Mouse (Mus musculus) erythroid progenitor cell, adult 5-6 weeks (primary cell): ENCODE data around the gene Lmbrd2. TPM values are rescaled to one million over a fixed set of nuclear protein-coding genes. Genes with fewer than 3 reads are reported as not detected.

Experiments
- total RNA-seq, 2 experiments: library from RNA; stranded (forward) in 1 of 2; stranded (reverse) in 1 of 2; fragments of 150-400 nt in 1 of 2; fragments of 186-747, 209-891 nt in 1 of 2; gene quantifications; 2 replicates each; pipeline versions ENCODE4 v1.2.3 to v1.2.4; 2015 to 2017; ENCODE audit warnings: low replicate concordance in 2 of 2

Lmbrd2 gene
- total RNA-seq, 2 experiments from 2014 or later: 6.2 to 20.1 TPM

Other genes with a start within 250 kb of the Lmbrd2 start
- not detected in 2 replicates for gene Ranbp3l, start 172.6 kb upstream of the Lmbrd2 start, total RNA-seq (2015; ENCODE audit: low replicate concordance)
- 12.9 TPM in 1 of 2 replicates, not detected in the other for gene Ranbp3l, start 172.6 kb upstream of the Lmbrd2 start, total RNA-seq (2017; ENCODE audit: low replicate concordance)
- 114 and 185 TPM in 2 replicates for gene Nadk2, start 69.3 kb upstream of the Lmbrd2 start, total RNA-seq (2015; ENCODE audit: low replicate concordance)
- 114 and 217 TPM in 2 replicates for gene Nadk2, start 69.3 kb upstream of the Lmbrd2 start, total RNA-seq (2017; ENCODE audit: low replicate concordance)
- 35.3 and 40.7 TPM in 2 replicates for gene Skp2, start 14.9 kb downstream of the Lmbrd2 start, total RNA-seq (2015; ENCODE audit: low replicate concordance)
- gene Skp2, start 14.9 kb downstream of the Lmbrd2 start, total RNA-seq (2017; ENCODE audit: low replicate concordance): 23.9 and 32.2 TPM in 2 replicates
- gene Ugt3a1, start 136.3 kb downstream of the Lmbrd2 start, total RNA-seq (2015; ENCODE audit: low replicate concordance): not detected in 2 replicates
- gene Ugt3a1, start 136.3 kb downstream of the Lmbrd2 start, total RNA-seq (2017; ENCODE audit: low replicate concordance): not detected in 2 replicates
- gene Ugt3a2, start 195.0 kb downstream of the Lmbrd2 start, total RNA-seq (2015; ENCODE audit: low replicate concordance): not detected in 2 replicates
- gene Ugt3a2, start 195.0 kb downstream of the Lmbrd2 start, total RNA-seq (2017; ENCODE audit: low replicate concordance): not detected in 2 replicates